Mouse (Mus musculus): ENCODE measurements around the gene Scamp3. TPM values are rescaled to one million over a fixed set of nuclear protein-coding genes. Genes with fewer than 3 reads are reported as not detected.

The Scamp3 gene
- polyA plus RNA-seq (2012; rRNA removed): 95.0 and 102 TPM in 2 replicates

GRCm38 (mm10) chr3:89177242-89178106, at the start of gene Scamp3:
Scamp3 (plus strand) TSS chr3:89177473.

GRCm38 (mm10) chr3:89135958-89136357, 41.3 kb upstream of the Scamp3 start, which contains the start of gene Pklr:
Pklr (plus strand) TSS chr3:89136142.

GRCm38 (mm10) chr3:89159616-89160344, 17.5 kb upstream of the Scamp3 start, which contains the start of gene Hcn3:
Hcn3 (minus strand) TSS chr3:89160196.

GRCm38 (mm10) chr3:89164506-89165267, 12.6 kb upstream of the Scamp3 start, which contains the start of gene Clk2:
Clk2 (plus strand) TSS chr3:89164795.

GRCm38 (mm10) chr3:89183058-89183958, 6.0 kb downstream of the Scamp3 start, which contains the start of gene Fam189b:
Fam189b (plus strand) TSS chr3:89183143.

GRCm38 (mm10) chr3:89202253-89203141, 25.2 kb downstream of the Scamp3 start, which contains the start of gene Gba:
Gba (plus strand) TSS chr3:89202928.

GRCm38 (mm10) chr3:89214681-89215411, 37.6 kb downstream of the Scamp3 start, which contains the start of gene Thbs3:
Thbs3 (plus strand) TSS chr3:89215180.

GRCm38 (mm10) chr3:89226900-89227299, 49.6 kb downstream of the Scamp3 start, which contains the start of gene Mtx1:
Mtx1 (minus strand) TSS chr3:89227088.

GRCm38 (mm10) chr3:89228836-89229235, 51.6 kb downstream of the Scamp3 start, which contains the start of gene Muc1:
Muc1 (plus strand) TSS chr3:89229057.

Other genes starting within 250 kb of the Scamp3 start
- 4.8 and 5.0 TPM in 2 replicates for gene Ash1l, start 226.9 kb upstream of the Scamp3 start, polyA plus RNA-seq (2012; rRNA removed)
- gene Dap3, start 226.3 kb upstream of the Scamp3 start, polyA plus RNA-seq (2012; rRNA removed): 29.0 and 31.6 TPM in 2 replicates
- 51.1 and 73.3 TPM in 2 replicates for gene Rusc1, start 84.2 kb upstream of the Scamp3 start, polyA plus RNA-seq (2012; rRNA removed)
- not detected in 2 replicates for gene Gm43738, start 76.4 kb upstream of the Scamp3 start, polyA plus RNA-seq (2012; rRNA removed)
- 109 and 128 TPM in 2 replicates for gene Fdps, start 75.5 kb upstream of the Scamp3 start, polyA plus RNA-seq (2012; rRNA removed)
- gene Pklr, start 41.3 kb upstream of the Scamp3 start, polyA plus RNA-seq (2012; rRNA removed): 240 and 244 TPM in 2 replicates
- gene Hcn3, start 17.3 kb upstream of the Scamp3 start, polyA plus RNA-seq (2012; rRNA removed): 1.1 and 1.4 TPM in 2 replicates
- gene Clk2, start 12.7 kb upstream of the Scamp3 start, polyA plus RNA-seq (2012; rRNA removed): 42.4 and 43.0 TPM in 2 replicates
- 40.2 and 42.7 TPM in 2 replicates for gene Fam189b, start 5.7 kb downstream of the Scamp3 start, polyA plus RNA-seq (2012; rRNA removed)
- 60.8 and 73.9 TPM in 2 replicates for gene Gba, start 25.5 kb downstream of the Scamp3 start, polyA plus RNA-seq (2012; rRNA removed)
- gene Thbs3, start 37.7 kb downstream of the Scamp3 start, polyA plus RNA-seq (2012; rRNA removed): 48.4 and 68.6 TPM in 2 replicates
- gene Mtx1, start 49.6 kb downstream of the Scamp3 start, polyA plus RNA-seq (2012; rRNA removed): 165 and 219 TPM in 2 replicates
- 26.0 and 27.3 TPM in 2 replicates for gene Muc1, start 51.6 kb downstream of the Scamp3 start, polyA plus RNA-seq (2012; rRNA removed)
- 263 and 392 TPM in 2 replicates for gene Krtcap2, start 68.5 kb downstream of the Scamp3 start, polyA plus RNA-seq (2012; rRNA removed)
- gene Trim46, start 68.8 kb downstream of the Scamp3 start, polyA plus RNA-seq (2012; rRNA removed): 60.5 TPM in 2 replicates
- 440 and 595 TPM in 2 replicates for gene Dpm3, start 81.9 kb downstream of the Scamp3 start, polyA plus RNA-seq (2012; rRNA removed)
- 254 and 375 TPM in 2 replicates for gene Slc50a1, start 93.1 kb downstream of the Scamp3 start, polyA plus RNA-seq (2012; rRNA removed)
- 126 and 153 TPM in 2 replicates for gene Efna1, start 103.7 kb downstream of the Scamp3 start, polyA plus RNA-seq (2012; rRNA removed)
- gene Efna3, start 145.5 kb downstream of the Scamp3 start, polyA plus RNA-seq (2012; rRNA removed): 9.3 and 13.3 TPM in 2 replicates
- gene Efna4, start 160.6 kb downstream of the Scamp3 start, polyA plus RNA-seq (2012; rRNA removed): 17.4 and 24.5 TPM in 2 replicates
- gene Adam15, start 172.5 kb downstream of the Scamp3 start, polyA plus RNA-seq (2012; rRNA removed): 211 and 244 TPM in 2 replicates
- 0.67 and 1.0 TPM in 2 replicates for gene Dcst2, start 184.5 kb downstream of the Scamp3 start, polyA plus RNA-seq (2012; rRNA removed)
- gene Dcst1, start 187.8 kb downstream of the Scamp3 start, polyA plus RNA-seq (2012; rRNA removed): 0.77 and 1.1 TPM in 2 replicates
- gene Zbtb7b, start 217.3 kb downstream of the Scamp3 start, polyA plus RNA-seq (2012; rRNA removed): 214 and 219 TPM in 2 replicates
- not detected in 2 replicates for gene Lenep, start 225.3 kb downstream of the Scamp3 start, polyA plus RNA-seq (2012; rRNA removed)
- gene Flad1, start 234.4 kb downstream of the Scamp3 start, polyA plus RNA-seq (2012; rRNA removed): 37.4 and 39.6 TPM in 2 replicates
- 9.7 and 11.2 TPM in 2 replicates for gene Cks1b, start 240.9 kb downstream of the Scamp3 start, polyA plus RNA-seq (2012; rRNA removed)
- 75.3 and 76.4 TPM in 2 replicates for gene Shc1, start 241.0 kb downstream of the Scamp3 start, polyA plus RNA-seq (2012; rRNA removed)

All from colon, adult 2 months (tissue).